Mouse (Mus musculus) stomach, embryonic 14.5 days (tissue): ENCODE results near the gene Dhps. TPM values are rescaled to one million over a fixed set of nuclear protein-coding genes. Genes with fewer than 3 reads are reported as not detected.

Source experiments
- ATAC-seq: fragments of 200-750 bp; cut with Nextera tagmentation; 2 replicates; pipeline ENCODE4 v1.8.0; 2017; ENCODE audit warnings: low read depth, moderate TSS enrichment; ENCODE audit not compliant: insufficient number of reproducible peaks, insufficient read depth, low FRiP score
- H3K27ac ChIP-seq: fragments of 300-500 bp; sonication (generic); 2 replicates; pipeline ENCODE4 v1.5.1; 2014; ENCODE audit warnings: mild to moderate bottlenecking, low read length, moderate library complexity, mixed read lengths
- H3K27me3 ChIP-seq: fragments of 300-500 bp; sonication (generic); 2 replicates; pipeline ENCODE4 v1.6.1; 2014; ENCODE audit warnings: low read length, control low read depth, mixed read lengths; ENCODE audit not compliant: control insufficient read depth, insufficient read depth
- H3K36me3 ChIP-seq: fragments of 300-500 bp; sonication (generic); 2 replicates; pipeline ENCODE4 v1.6.1; 2014; ENCODE audit warnings: mild to moderate bottlenecking, control low read depth, low read length, moderate library complexity, mixed read lengths; ENCODE audit not compliant: control insufficient read depth, insufficient read depth
- H3K4me1 ChIP-seq: fragments of 300-500 bp; sonication (generic); 2 replicates; pipeline ENCODE4 v1.6.1; 2014; ENCODE audit warnings: low read length, control low read depth, mixed read lengths; ENCODE audit not compliant: control insufficient read depth, insufficient read depth
- H3K4me2 ChIP-seq: fragments of 300-500 bp; sonication (generic); replicated peaks from 2 replicates; pipeline ENCODE4 v1.6.1; 2014; ENCODE audit warnings: low read depth, low read length, control low read depth
- H3K4me3 ChIP-seq: fragments of 300-500 bp; sonication (generic); 2 replicates; pipeline ENCODE4 v1.5.1; 2014; ENCODE audit warnings: low read depth, low read length, control low read depth
- H3K9ac ChIP-seq: fragments of 300-500 bp; sonication (generic); replicated peaks from 2 replicates; pipeline ENCODE4 v1.6.1; 2014; ENCODE audit warnings: low read depth, mild to moderate bottlenecking, control low read depth, low read length, moderate library complexity, mixed read lengths
- H3K9me3 ChIP-seq: fragments of 300-500 bp; sonication (generic); 2 replicates; pipeline ENCODE4 v1.6.1; 2016; ENCODE audit warnings: low read depth, low read length, control low read depth; ENCODE audit not compliant: control insufficient read depth
- WGBS: fragments of 180-500 bp; shearing (Covaris S2); extraction: QIAGEN DNeasy Blood & Tissue Kit; methylation state at CpG from one replicate; pipeline ENCODE4 v1.1.7; 2014; 5-methylcytosine and 5-hydroxymethylcytosine counted together
- polyA plus RNA-seq: library from polyadenylated mRNA; unstranded; fragments of >200 nt; fragmentation: Nextera tagmentation; extraction: Ambion mirVana; gene quantifications from 2 replicates; pipeline ENCODE4 v1.2.1, GENCODE M21; 2014

The Dhps gene
- polyA plus RNA-seq, 1 experiment from 2014 or later, result 53.9 TPM

- Histone ChIP-seq H3K9ac (no peak overlapping the region), H3K4me2 (no peak overlapping the region), H3K9me3 (no peaks in the 10 kb centered on the region), H3K4me3 (no peak overlapping the region), H3K27me3 (no peaks in the 10 kb centered on the region), H3K4me1 (no peaks in the 10 kb centered on the region), H3K36me3 (peaks cover 24% of the 10 kb centered on the region), H3K27ac (no peak overlapping the region)
- 44% methylated on average over 21 of the region's 21 CpGs for WGBS
- ATAC-seq, result no peak
These were observed 20.1 kb downstream of the Dhps start for GRCm38 (mm10) chr8:85091526-85092090.

GRCm38 (mm10) chr8:85095051-85095450 is 23.5 kb downstream of the Dhps start:
- no peaks in the 10 kb centered on the region for H3K9me3 ChIP-seq
- H3K4me3 ChIP-seq, result no peak overlapping the region
- no peak for ATAC-seq
- H3K36me3 ChIP-seq, result peaks cover 26% of the 10 kb centered on the region
- H3K27me3 ChIP-seq, result no peaks in the 10 kb centered on the region
- WGBS, result 94% methylated on average over 13 of the region's 13 CpGs
- H3K9ac ChIP-seq, result no peak overlapping the region
- H3K27ac ChIP-seq, result no peak overlapping the region
- H3K4me1 ChIP-seq, result no peaks in the 10 kb centered on the region
- H3K4me2 ChIP-seq, result no peak overlapping the region

GRCm38 (mm10) chr8:85095566-85095965 is 24.0 kb downstream of the Dhps start:
- no peaks in the 10 kb centered on the region for H3K27me3 ChIP-seq
- peaks cover 26% of the 10 kb centered on the region for H3K36me3 ChIP-seq
- WGBS, result 89% methylated on average over 7 of the region's 7 CpGs
- H3K9me3 ChIP-seq, result no peaks in the 10 kb centered on the region
- ATAC-seq, result no peak
- no peak overlapping the region for H3K4me3 ChIP-seq
- H3K9ac ChIP-seq, result no peak overlapping the region
- H3K4me1 ChIP-seq, result no peaks in the 10 kb centered on the region
- H3K4me2 ChIP-seq, result no peak overlapping the region
- H3K27ac ChIP-seq, result no peak overlapping the region

GRCm38 (mm10) chr8:85096196-85096595 is 24.6 kb downstream of the Dhps start:
- Histone ChIP-seq H3K27ac (no peak overlapping the region), H3K36me3 (peaks cover 26% of the 10 kb centered on the region), H3K4me3 (no peak overlapping the region), H3K4me2 (no peak overlapping the region), H3K9ac (no peak overlapping the region), H3K4me1 (no peaks in the 10 kb centered on the region), H3K27me3 (no peaks in the 10 kb centered on the region), H3K9me3 (no peaks in the 10 kb centered on the region)
- no peak for ATAC-seq
- WGBS, result 93% methylated on average over 16 of the region's 16 CpGs

- no peaks in the 10 kb centered on the region for H3K4me1 ChIP-seq
- H3K9ac ChIP-seq, result no peak overlapping the region
- H3K27ac ChIP-seq, result no peak overlapping the region
- H3K9me3 ChIP-seq, result no peaks in the 10 kb centered on the region
- no peaks in the 10 kb centered on the region for H3K27me3 ChIP-seq
- ATAC-seq, result no peak
- H3K36me3 ChIP-seq, result peaks cover 26% of the 10 kb centered on the region
- WGBS, result 87% methylated on average over 4 of the region's 4 CpGs
- no peak overlapping the region for H3K4me2 ChIP-seq
- H3K4me3 ChIP-seq, result no peak overlapping the region
These were observed 25.3 kb downstream of the Dhps start for GRCm38 (mm10) chr8:85096850-85097249.

- Histone ChIP-seq H3K4me3 (no peak overlapping the region), H3K27me3 (no peaks in the 10 kb centered on the region), H3K9me3 (no peaks in the 10 kb centered on the region), H3K4me1 (no peaks in the 10 kb centered on the region), H3K9ac (no peak overlapping the region), H3K4me2 (no peak overlapping the region), H3K27ac (no peak overlapping the region), H3K36me3 (peaks cover 22% of the 10 kb centered on the region)
- WGBS, result 88% methylated on average over 4 of the region's 4 CpGs
- ATAC-seq, result no peak
These were observed 28.6 kb downstream of the Dhps start for GRCm38 (mm10) chr8:85100076-85100665.

- no peak overlapping the region for H3K27ac ChIP-seq
- H3K4me3 ChIP-seq, result no peak overlapping the region
- no peaks in the 10 kb centered on the region for H3K4me1 ChIP-seq
- 91% methylated on average over 10 of the region's 10 CpGs for WGBS
- H3K4me2 ChIP-seq, result no peak overlapping the region
- ATAC-seq, result no peak
- no peak overlapping the region for H3K9ac ChIP-seq
- H3K27me3 ChIP-seq, result no peaks in the 10 kb centered on the region
- no peaks in the 10 kb centered on the region for H3K9me3 ChIP-seq
- peaks cover 17% of the 10 kb centered on the region for H3K36me3 ChIP-seq
These were observed 41.7 kb downstream of the Dhps start for GRCm38 (mm10) chr8:85113241-85113640.

- H3K9ac ChIP-seq, result no peak overlapping the region
- 76% methylated on average over 4 of the region's 4 CpGs for WGBS
- no peak overlapping the region for H3K27ac ChIP-seq
- H3K4me2 ChIP-seq, result no peak overlapping the region
- peaks cover 8% of the 10 kb centered on the region; the same call in 1 of the 2 replicates for H3K36me3 ChIP-seq
- ATAC-seq, result no peak
- H3K27me3 ChIP-seq, result no peaks in the 10 kb centered on the region
- H3K4me3 ChIP-seq, result no peak overlapping the region
- no peaks in the 10 kb centered on the region for H3K9me3 ChIP-seq
- H3K4me1 ChIP-seq, result no peaks in the 10 kb centered on the region
These were observed 43.9 kb downstream of the Dhps start for GRCm38 (mm10) chr8:85115501-85115900.

- ATAC-seq, result no peak
- WGBS, result 61% methylated on average over 7 of the region's 7 CpGs
- Histone ChIP-seq H3K9me3 (no peaks in the 10 kb centered on the region), H3K4me1 (no peaks in the 10 kb centered on the region), H3K27me3 (no peaks in the 10 kb centered on the region), H3K27ac (no peak overlapping the region), H3K4me3 (no peak overlapping the region), H3K36me3 (no peaks in the 10 kb centered on the region), H3K4me2 (no peak overlapping the region), H3K9ac (no peak overlapping the region)
These were observed 45.4 kb downstream of the Dhps start for GRCm38 (mm10) chr8:85116984-85117383.
